Mouse (Mus musculus) limb, embryonic 13.5 days (tissue): Measurements from ENCODE around the gene Ciita. TPM values are rescaled to one million over a fixed set of nuclear protein-coding genes. Genes with fewer than 3 reads are reported as not detected.

Source experiments
- ATAC-seq: fragments of 200-750 bp; cut with Nextera tagmentation; 2 replicates; pipeline ENCODE4 v1.8.0; 2017; ENCODE audit warnings: low read depth, moderate number of reproducible peaks, moderate TSS enrichment; ENCODE audit not compliant: low FRiP score
- H3K27ac ChIP-seq: fragments of 300-500 bp; sonication (generic); 2 replicates; pipeline ENCODE4 v1.5.1; 2015; ENCODE audit warnings: inconsistent platforms, mild to moderate bottlenecking, moderate library complexity
- H3K27me3 ChIP-seq: fragments of 300-500 bp; sonication (generic); 2 replicates; pipeline ENCODE4 v1.6.1; 2015; ENCODE audit warnings: mild to moderate bottlenecking, inconsistent platforms
- H3K36me3 ChIP-seq: fragments of 300-500 bp; sonication (generic); 2 replicates; pipeline ENCODE4 v1.6.1; 2015; ENCODE audit warnings: inconsistent platforms, mild to moderate bottlenecking, moderate library complexity
- H3K4me1 ChIP-seq: fragments of 300-500 bp; sonication (generic); 2 replicates; pipeline ENCODE4 v1.6.1; 2015; ENCODE audit warnings: inconsistent platforms
- H3K4me2 ChIP-seq: fragments of 300-500 bp; sonication (generic); replicated peaks from 2 replicates; pipeline ENCODE4 v1.6.1; 2015; ENCODE audit warnings: inconsistent platforms, mild to moderate bottlenecking, moderate library complexity
- H3K4me3 ChIP-seq: fragments of 300-500 bp; sonication (generic); 2 replicates; pipeline ENCODE4 v1.5.1; 2015; ENCODE audit warnings: moderate library complexity, mild to moderate bottlenecking, inconsistent platforms
- H3K9ac ChIP-seq: fragments of 300-500 bp; sonication (generic); 2 replicates; pipeline ENCODE4 v1.6.1; 2015; ENCODE audit warnings: mild to moderate bottlenecking, inconsistent platforms
- H3K9me3 ChIP-seq: fragments of 300-500 bp; sonication (generic); 2 replicates; pipeline ENCODE4 v1.6.1; 2016; ENCODE audit warnings: inconsistent platforms
- WGBS: fragments of 180-500 bp; shearing (Covaris S2); methylation state at CpG from one replicate; pipeline ENCODE4 v1.1.7; 2015; 5-methylcytosine and 5-hydroxymethylcytosine counted together
- polyA plus RNA-seq: library from polyadenylated mRNA; unstranded; fragments of >200 nt; fragmentation: Nextera tagmentation; extraction: Ambion mirVana; gene quantifications from 2 replicates; pipeline ENCODE4 v1.2.1, GENCODE M21; 2015

The Ciita gene
- polyA plus RNA-seq, 1 experiment from 2014 or later: 0.37 TPM

GRCm38 (mm10) chr16:10571820-10572219 lies 92.0 kb downstream of the Ciita start:
- no peak overlapping the region for H3K4me2 ChIP-seq
- no peak overlapping the region for H3K9ac ChIP-seq
- WGBS: 38% methylated on average over 2 of the region's 2 CpGs
- no peak for ATAC-seq
- no peak overlapping the region for H3K4me3 ChIP-seq
- peaks cover 12% of the 10 kb centered on the region for H3K4me1 ChIP-seq
- H3K27ac ChIP-seq: no peak overlapping the region
- H3K9me3 ChIP-seq: no peaks in the 10 kb centered on the region
- H3K36me3 ChIP-seq: peaks cover 56% of the 10 kb centered on the region
- peaks cover under 1% of the 10 kb centered on the region; the same call in 1 of the 2 replicates for H3K27me3 ChIP-seq

GRCm38 (mm10) chr16:10574936-10575335 lies 95.1 kb downstream of the Ciita start:
- peaks cover 72% of the 10 kb centered on the region for H3K36me3 ChIP-seq
- WGBS: 45% methylated on average over 2 of the region's 2 CpGs

GRCm38 (mm10) chr16:10575915-10576314 lies 96.1 kb downstream of the Ciita start:
- Histone ChIP-seq H3K4me3 (no peak overlapping the region), H3K4me1 (peaks cover 12% of the 10 kb centered on the region), H3K9me3 (no peaks in the 10 kb centered on the region), H3K36me3 (peaks cover 79% of the 10 kb centered on the region), H3K27me3 (peaks cover 3% of the 10 kb centered on the region; the same call in 1 of the 2 replicates), H3K4me2 (no peak overlapping the region), H3K9ac (no peak overlapping the region), H3K27ac (no peak overlapping the region)
- 85% methylated on average over 4 of the region's 4 CpGs for WGBS
- no peak for ATAC-seq

More at GRCm38 (mm10) chr16:10574936-10575335, 95.1 kb downstream of the Ciita start:
- Histone ChIP-seq H3K27ac (no peak overlapping the region), H3K9me3 (no peaks in the 10 kb centered on the region), H3K4me2 (no peak overlapping the region), H3K4me1 (peaks cover 12% of the 10 kb centered on the region), H3K9ac (no peak overlapping the region), H3K27me3 (peaks cover 3% of the 10 kb centered on the region; the same call in 1 of the 2 replicates), H3K4me3 (no peak overlapping the region)
- ATAC-seq: no peak

- H3K36me3 ChIP-seq: peaks cover 82% of the 10 kb centered on the region
- 58% methylated on average over 5 of the region's 5 CpGs for WGBS
- no peak overlapping the region for H3K4me3 ChIP-seq
Measured at GRCm38 (mm10) chr16:10577548-10577947, 97.7 kb downstream of the Ciita start.

More at GRCm38 (mm10) chr16:10577548-10577947, 97.7 kb downstream of the Ciita start:
- Histone ChIP-seq H3K9ac (no peak overlapping the region), H3K27ac (no peak overlapping the region), H3K27me3 (peaks cover 3% of the 10 kb centered on the region; the same call in 1 of the 2 replicates), H3K4me2 (no peak overlapping the region), H3K9me3 (no peaks in the 10 kb centered on the region), H3K4me1 (peaks cover 12% of the 10 kb centered on the region)
- no peak for ATAC-seq

Other genes with a start within 250 kb of the Ciita start
- gene Emp2, start 166.1 kb upstream of the Ciita start, polyA plus RNA-seq: 20.4 and 22.5 TPM in 2 replicates
- gene Tekt5, start 84.6 kb upstream of the Ciita start, polyA plus RNA-seq: 0.15 and 0.34 TPM in 2 replicates
- gene Nubp1, start 68.1 kb upstream of the Ciita start, polyA plus RNA-seq: 60.0 and 64.0 TPM in 2 replicates
- gene Tvp23a, start 32.7 kb upstream of the Ciita start, polyA plus RNA-seq: 22.5 and 23.2 TPM in 2 replicates
- gene Dexi, start 63.0 kb downstream of the Ciita start, polyA plus RNA-seq: 23.5 and 27.1 TPM in 2 replicates
- gene Clec16a, start 65.3 kb downstream of the Ciita start, polyA plus RNA-seq: 38.2 and 42.1 TPM in 2 replicates